Mouse (Mus musculus): ENCODE data around the gene Gas2l2. TPM values are rescaled to one million over a fixed set of nuclear protein-coding genes. Genes with fewer than 3 reads are reported as not detected.
A peak's percentile ranks its signal among the peaks of the same experiment; 100 is the strongest.

The Gas2l2 gene
- 0.17 and 0.23 TPM in 2 replicates for polyA plus RNA-seq (2015; fragmentation: Nextera tagmentation; extraction: Ambion mirVana)

DNA sequence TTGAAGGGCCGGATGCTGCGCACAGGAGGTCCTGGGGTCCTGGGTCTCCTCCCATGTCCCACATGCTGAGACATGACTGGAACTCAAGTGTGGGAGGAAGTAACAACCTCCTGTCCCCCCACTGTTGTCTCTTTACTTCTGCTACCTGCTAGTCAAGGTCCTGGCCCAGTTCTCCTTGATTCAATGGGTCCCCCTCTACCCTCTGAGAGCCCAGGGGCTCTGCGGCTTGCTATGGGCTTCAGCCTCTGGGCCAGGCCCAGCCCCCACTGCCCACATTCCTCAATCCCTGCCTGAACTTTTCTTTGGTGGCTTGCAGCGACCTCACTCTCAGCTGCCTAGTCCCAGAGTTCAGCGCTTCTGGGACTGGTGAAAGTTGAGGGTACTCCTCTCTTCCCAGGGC, at the start of gene Gas2l2:
Gene Gas2l2 (minus strand): TSS at position 101 of the 400 bp plus-strand sequence.
- no peak within 1 kb of the TSS for H3K27ac ChIP-seq
- H3K9ac ChIP-seq (replicated peaks) = no peak within 1 kb of the TSS
- WGBS = 56% methylated on average over 5 of the region's 5 CpGs
- H3K4me1 ChIP-seq (replicated peaks) = peaks cover 5% of the 10 kb centered on the region; the same call in 1 of the 2 replicates
- H3K4me2 ChIP-seq (replicated peaks) = no peak within 1 kb of the TSS
- peaks cover 41% of the 10 kb centered on the region for H3K27me3 ChIP-seq
- ATAC-seq = no peak
- H3K4me3 ChIP-seq (replicated peaks) = no peak within 1 kb of the TSS
- no peaks in the 10 kb centered on the region for H3K9me3 ChIP-seq
- no peaks in the 10 kb centered on the region for H3K36me3 ChIP-seq

GRCm38 (mm10) chr11:83473235-83474016, 44.2 kb upstream of the Gas2l2 start:
- H3K9me3 ChIP-seq = no peaks in the 10 kb centered on the region
- H3K27me3 ChIP-seq = peaks cover 19% of the 10 kb centered on the region; the same call in 1 of the 2 replicates
- peaks cover 21% of the 10 kb centered on the region for H3K4me1 ChIP-seq (replicated peaks)
- ATAC-seq = peak; percentile 89
- under 1% methylated on average over 39 of the region's 52 CpGs for WGBS
- peaks cover 13% of the 10 kb centered on the region for H3K36me3 ChIP-seq
- H3K9ac ChIP-seq (replicated peaks) = peak overlapping the region; percentile 93
- peak overlapping the region; percentile 94 for H3K4me3 ChIP-seq (replicated peaks)
- H3K27ac ChIP-seq = peak overlapping the region; percentile 95
- peak overlapping the region; percentile 94 for H3K4me2 ChIP-seq (replicated peaks)

- Histone ChIP-seq H3K4me1 (replicated peaks) (peaks cover 21% of the 10 kb centered on the region), H3K9me3 (no peaks in the 10 kb centered on the region), H3K36me3 (peaks cover 8% of the 10 kb centered on the region), H3K27ac (peak within 1 kb of the TSS; percentile 95), H3K4me2 (replicated peaks) (peak within 1 kb of the TSS; percentile 94), H3K9ac (replicated peaks) (peak within 1 kb of the TSS; percentile 93), H3K27me3 (peaks cover 22% of the 10 kb centered on the region; the same call in 1 of the 2 replicates), H3K4me3 (replicated peaks) (peak within 1 kb of the TSS; percentile 94)
- peak; percentile 99 for ATAC-seq
- WGBS = under 1% methylated on average over 66 of the region's 66 CpGs
Measured at GRCm38 (mm10) chr11:83472324-83473234, 43.3 kb upstream of the Gas2l2 start, which contains the start of gene Taf15. TSS of gene Taf15 (plus strand) at chr11:83473086.

GRCm38 (mm10) chr11:83471766-83472165, 42.5 kb upstream of the Gas2l2 start:
- Histone ChIP-seq H3K4me2 (replicated peaks) (peak overlapping the region; percentile 52), H3K27ac (no peak overlapping the region), H3K9ac (replicated peaks) (no peak overlapping the region), H3K36me3 (peaks cover 5% of the 10 kb centered on the region; the same call in 1 of the 2 replicates), H3K4me3 (replicated peaks) (peak overlapping the region; percentile 94; the same call in 1 of the 2 replicates), H3K4me1 (replicated peaks) (peaks cover 25% of the 10 kb centered on the region), H3K9me3 (no peaks in the 10 kb centered on the region), H3K27me3 (peaks cover 28% of the 10 kb centered on the region; the same call in 1 of the 2 replicates)
- WGBS = 94% methylated on average over 2 of the region's 2 CpGs
- no peak for ATAC-seq

- ATAC-seq = no peak
- Histone ChIP-seq H3K4me1 (replicated peaks) (peaks cover 9% of the 10 kb centered on the region), H3K27me3 (peaks cover 55% of the 10 kb centered on the region), H3K4me3 (replicated peaks) (no peak overlapping the region), H3K4me2 (replicated peaks) (no peak overlapping the region), H3K27ac (no peak overlapping the region), H3K9me3 (no peaks in the 10 kb centered on the region), H3K36me3 (no peaks in the 10 kb centered on the region), H3K9ac (replicated peaks) (no peak overlapping the region)
- WGBS = 88% methylated on average over 3 of the region's 3 CpGs
Measured at GRCm38 (mm10) chr11:83468765-83469164, 39.5 kb upstream of the Gas2l2 start.

- 68% methylated on average over 11 of the region's 11 CpGs for WGBS
- no peak overlapping the region for H3K27ac ChIP-seq
Measured at GRCm38 (mm10) chr11:83467120-83467652, 37.9 kb upstream of the Gas2l2 start.

GRCm38 (mm10) chr11:83465976-83466375, 36.7 kb upstream of the Gas2l2 start:
- no peak overlapping the region for H3K27ac ChIP-seq
- peaks cover 22% of the 10 kb centered on the region for H3K4me1 ChIP-seq (replicated peaks)
- no peak overlapping the region for H3K4me3 ChIP-seq (replicated peaks)
- 19% methylated on average over 2 of the region's 2 CpGs for WGBS
- H3K27me3 ChIP-seq = peaks cover 76% of the 10 kb centered on the region
- ATAC-seq = no peak
- no peaks in the 10 kb centered on the region for H3K36me3 ChIP-seq
- H3K9ac ChIP-seq (replicated peaks) = no peak overlapping the region
- H3K9me3 ChIP-seq = no peaks in the 10 kb centered on the region
- H3K4me2 ChIP-seq (replicated peaks) = no peak overlapping the region

More at GRCm38 (mm10) chr11:83467120-83467652, 37.9 kb upstream of the Gas2l2 start:
- H3K9ac ChIP-seq (replicated peaks) = no peak overlapping the region
- no peak overlapping the region for H3K4me3 ChIP-seq (replicated peaks)
- ATAC-seq = 0 out of 2 replicates have a peak, but pooled peaks have one; percentile 37
- H3K4me1 ChIP-seq (replicated peaks) = peaks cover 20% of the 10 kb centered on the region
- H3K4me2 ChIP-seq (replicated peaks) = no peak overlapping the region
- no peaks in the 10 kb centered on the region for H3K36me3 ChIP-seq
- no peaks in the 10 kb centered on the region for H3K9me3 ChIP-seq
- peaks cover 71% of the 10 kb centered on the region for H3K27me3 ChIP-seq

GRCm38 (mm10) chr11:83462711-83463244, 33.5 kb upstream of the Gas2l2 start, which contains the start of gene Mmp28:
TSS of gene Mmp28 (minus strand) at chr11:83463071.
- Histone ChIP-seq H3K9ac (replicated peaks) (peak within 1 kb of the TSS; percentile 76), H3K4me2 (replicated peaks) (peak within 1 kb of the TSS; percentile 84), H3K4me3 (replicated peaks) (peak within 1 kb of the TSS; percentile 60), H3K27ac (no peak within 1 kb of the TSS), H3K9me3 (no peaks in the 10 kb centered on the region), H3K4me1 (replicated peaks) (peaks cover 27% of the 10 kb centered on the region), H3K36me3 (no peaks in the 10 kb centered on the region), H3K27me3 (peaks cover 73% of the 10 kb centered on the region)
- ATAC-seq = peak; percentile 63; the same call in 1 of the 2 replicates
- under 1% methylated on average over 36 of the region's 42 CpGs for WGBS

GRCm38 (mm10) chr11:83461462-83462027, 32.3 kb upstream of the Gas2l2 start:
- Histone ChIP-seq H3K4me3 (replicated peaks) (0 out of 2 replicates have a peak overlapping the region, but pooled peaks have one; percentile 60), H3K4me2 (replicated peaks) (no peak overlapping the region; the same call in 1 of the 2 replicates), H3K4me1 (replicated peaks) (peaks cover 32% of the 10 kb centered on the region), H3K36me3 (no peaks in the 10 kb centered on the region), H3K9me3 (no peaks in the 10 kb centered on the region), H3K9ac (replicated peaks) (no peak overlapping the region), H3K27me3 (peaks cover 64% of the 10 kb centered on the region), H3K27ac (no peak overlapping the region)
- 51% methylated on average over 10 of the region's 10 CpGs for WGBS
- ATAC-seq = no peak

GRCm38 (mm10) chr11:83457912-83458601, 28.8 kb upstream of the Gas2l2 start:
- WGBS = 43% methylated on average over 9 of the region's 9 CpGs
- ATAC-seq = no peak

More at GRCm38 (mm10) chr11:83457912-83458601, 28.8 kb upstream of the Gas2l2 start:
- peaks cover 28% of the 10 kb centered on the region for H3K4me1 ChIP-seq (replicated peaks)
- H3K9me3 ChIP-seq = no peaks in the 10 kb centered on the region
- no peak overlapping the region for H3K27ac ChIP-seq
- H3K36me3 ChIP-seq = no peaks in the 10 kb centered on the region
- no peak overlapping the region for H3K4me3 ChIP-seq (replicated peaks)
- H3K9ac ChIP-seq (replicated peaks) = no peak overlapping the region
- H3K4me2 ChIP-seq (replicated peaks) = no peak overlapping the region
- peaks cover 38% of the 10 kb centered on the region for H3K27me3 ChIP-seq

Measured in midbrain, embryonic 13.5 days (tissue).